Mouse (Mus musculus) thymus, adult 2 months (tissue): ENCODE results near the gene Narfl.

Source experiments
- CTCF ChIP-seq: fragments of 200-500 bp; IDR thresholded peaks from 2 replicates; pipeline ENCODE4 v1.5.1; 2012; ENCODE audit warnings: mild to moderate bottlenecking, control low read depth, low read length, moderate library complexity, borderline replicate concordance; ENCODE audit not compliant: control insufficient read depth, poor library complexity, insufficient read depth; ENCODE audit errors: extremely low read depth
- POLR2A ChIP-seq: fragments of 200-500 bp; IDR thresholded peaks from 2 replicates; pipeline ENCODE4 v1.6.1; 2012; ENCODE audit warnings: mild to moderate bottlenecking, low read length, control low read depth, moderate library complexity; ENCODE audit not compliant: control insufficient read depth, poor library complexity, insufficient read depth; ENCODE audit errors: extremely low read depth

DNA sequence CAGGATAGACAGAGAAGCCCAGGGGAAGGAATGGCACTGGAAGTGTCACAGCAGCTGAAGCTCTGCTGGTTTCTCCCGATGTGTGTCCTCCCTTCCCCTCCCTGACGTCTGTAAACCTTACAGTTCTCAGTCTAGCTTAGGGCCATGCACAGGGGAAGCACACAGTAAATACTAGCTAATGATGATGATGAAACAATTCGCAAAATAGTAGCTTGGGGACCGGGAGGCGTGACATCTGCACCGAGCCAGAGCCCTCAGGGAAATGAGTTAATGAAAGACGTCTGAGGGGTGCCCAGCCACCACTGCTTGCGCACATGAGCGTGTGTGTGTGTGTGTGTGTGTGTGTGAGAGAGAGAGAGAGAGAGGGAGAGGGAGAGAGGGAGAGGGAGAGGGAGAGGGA lies 4.2 kb upstream of the Narfl start:
- TF ChIP-seq POLR2A, result no peak
- no peak for TF ChIP-seq CTCF
